Mouse (Mus musculus) limb, embryonic 13.5 days (tissue): Measurements from ENCODE around the gene Ifnar1. TPM values are rescaled to one million over a fixed set of nuclear protein-coding genes. Genes with fewer than 3 reads are reported as not detected.
A peak's percentile ranks its signal among the peaks of the same experiment; 100 is the strongest.

Experiments
- ATAC-seq: fragments of 200-750 bp; cut with Nextera tagmentation; 2 replicates; pipeline ENCODE4 v1.8.0; 2017; ENCODE audit warnings: low read depth, moderate number of reproducible peaks, moderate TSS enrichment; ENCODE audit not compliant: low FRiP score
- H3K27ac ChIP-seq: fragments of 300-500 bp; sonication (generic); 2 replicates; pipeline ENCODE4 v1.5.1; 2015; ENCODE audit warnings: inconsistent platforms, mild to moderate bottlenecking, moderate library complexity
- H3K27me3 ChIP-seq: fragments of 300-500 bp; sonication (generic); 2 replicates; pipeline ENCODE4 v1.6.1; 2015; ENCODE audit warnings: mild to moderate bottlenecking, inconsistent platforms
- H3K36me3 ChIP-seq: fragments of 300-500 bp; sonication (generic); 2 replicates; pipeline ENCODE4 v1.6.1; 2015; ENCODE audit warnings: inconsistent platforms, mild to moderate bottlenecking, moderate library complexity
- H3K4me1 ChIP-seq: fragments of 300-500 bp; sonication (generic); 2 replicates; pipeline ENCODE4 v1.6.1; 2015; ENCODE audit warnings: inconsistent platforms
- H3K4me2 ChIP-seq: fragments of 300-500 bp; sonication (generic); replicated peaks from 2 replicates; pipeline ENCODE4 v1.6.1; 2015; ENCODE audit warnings: inconsistent platforms, mild to moderate bottlenecking, moderate library complexity
- H3K4me3 ChIP-seq: fragments of 300-500 bp; sonication (generic); 2 replicates; pipeline ENCODE4 v1.5.1; 2015; ENCODE audit warnings: moderate library complexity, mild to moderate bottlenecking, inconsistent platforms
- H3K9ac ChIP-seq: fragments of 300-500 bp; sonication (generic); 2 replicates; pipeline ENCODE4 v1.6.1; 2015; ENCODE audit warnings: mild to moderate bottlenecking, inconsistent platforms
- H3K9me3 ChIP-seq: fragments of 300-500 bp; sonication (generic); 2 replicates; pipeline ENCODE4 v1.6.1; 2016; ENCODE audit warnings: inconsistent platforms
- WGBS: fragments of 180-500 bp; shearing (Covaris S2); methylation state at CpG from one replicate; pipeline ENCODE4 v1.1.7; 2015; 5-methylcytosine and 5-hydroxymethylcytosine counted together
- polyA plus RNA-seq: library from polyadenylated mRNA; unstranded; fragments of >200 nt; fragmentation: Nextera tagmentation; extraction: Ambion mirVana; gene quantifications from 2 replicates; pipeline ENCODE4 v1.2.1, GENCODE M21; 2015

The Ifnar1 gene
- polyA plus RNA-seq, 1 experiment from 2014 or later, result 67.1 TPM

DNA sequence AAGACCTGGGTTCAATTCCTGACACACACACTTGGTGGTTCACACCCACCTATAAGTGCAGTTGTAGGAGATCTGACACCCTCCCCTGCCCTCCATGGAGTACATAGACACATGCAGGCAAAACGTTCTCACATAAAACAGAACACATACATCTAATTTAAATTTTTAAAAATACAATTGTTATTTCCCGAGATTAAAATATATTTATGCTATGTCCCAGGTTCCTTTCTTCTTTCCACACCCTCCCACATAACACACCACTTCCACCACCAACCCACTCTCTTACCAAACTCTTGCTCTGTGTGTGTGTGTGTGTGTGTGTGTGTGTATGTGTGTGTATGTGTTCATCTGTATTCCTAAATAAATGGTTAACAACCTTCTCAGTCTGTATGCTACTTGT lies 3.0 kb downstream of the Ifnar1 start:
- Histone ChIP-seq H3K27ac (no peak overlapping the region), H3K27me3 (no peaks in the 10 kb centered on the region), H3K4me1 (peaks cover 12% of the 10 kb centered on the region), H3K36me3 (peaks cover 54% of the 10 kb centered on the region), H3K9ac (no peak overlapping the region), H3K4me2 (no peak overlapping the region), H3K4me3 (no peak overlapping the region), H3K9me3 (no peaks in the 10 kb centered on the region)
- WGBS, result 86% methylated on average over 2 of the region's 2 CpGs
- no peak for ATAC-seq

DNA sequence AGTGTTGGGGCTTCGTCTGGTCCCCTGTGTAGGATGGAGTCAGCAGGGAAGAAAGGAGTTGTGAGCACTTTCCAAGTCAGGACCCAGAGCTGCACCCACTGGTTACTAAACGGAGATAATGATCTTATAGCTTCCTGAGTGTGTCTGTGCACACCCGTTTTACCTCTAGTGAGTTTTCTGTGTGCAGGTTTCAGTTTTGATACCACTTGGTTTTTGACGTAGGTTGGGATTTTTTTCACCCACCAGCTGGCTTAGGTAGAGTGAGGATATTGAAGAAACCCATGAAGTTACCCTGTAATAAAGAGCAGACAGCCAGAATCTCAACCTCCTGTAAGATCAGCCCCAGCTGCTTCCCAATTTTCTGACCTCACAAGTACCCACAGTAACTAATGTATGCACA lies 5.9 kb downstream of the Ifnar1 start:
- Histone ChIP-seq H3K9me3 (no peaks in the 10 kb centered on the region), H3K27ac (no peak overlapping the region), H3K36me3 (peaks cover 83% of the 10 kb centered on the region), H3K27me3 (no peaks in the 10 kb centered on the region), H3K9ac (no peak overlapping the region), H3K4me2 (no peak overlapping the region), H3K4me3 (no peak overlapping the region), H3K4me1 (peaks cover 9% of the 10 kb centered on the region)
- WGBS, result 88% methylated on average over 4 of the region's 4 CpGs
- no peak for ATAC-seq

DNA sequence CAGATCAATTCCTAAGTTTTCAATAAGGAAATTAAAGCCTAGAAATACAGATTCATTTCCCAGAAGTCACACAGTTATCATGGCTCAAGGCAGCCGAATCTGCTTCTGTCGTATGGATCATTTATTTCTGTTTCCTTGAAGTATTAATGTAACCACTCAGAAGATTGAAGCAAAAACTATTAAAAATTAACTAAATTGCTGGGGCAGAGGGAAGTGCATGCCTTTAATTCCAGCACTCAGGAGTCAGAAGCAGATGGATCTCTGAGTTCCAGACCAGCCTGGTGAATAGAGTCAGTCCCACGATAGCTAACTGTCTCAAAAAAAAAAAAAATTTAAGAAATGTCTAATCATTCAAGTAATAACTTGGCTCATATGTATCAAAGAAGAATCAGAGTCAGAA lies 6.4 kb downstream of the Ifnar1 start:
- Histone ChIP-seq H3K27ac (no peak overlapping the region), H3K4me1 (peaks cover 3% of the 10 kb centered on the region), H3K4me2 (no peak overlapping the region), H3K9ac (no peak overlapping the region), H3K9me3 (no peaks in the 10 kb centered on the region), H3K27me3 (no peaks in the 10 kb centered on the region), H3K4me3 (no peak overlapping the region), H3K36me3 (peaks cover 86% of the 10 kb centered on the region)
- 94% methylated on average over 3 of the region's 3 CpGs for WGBS
- ATAC-seq, result no peak

DNA sequence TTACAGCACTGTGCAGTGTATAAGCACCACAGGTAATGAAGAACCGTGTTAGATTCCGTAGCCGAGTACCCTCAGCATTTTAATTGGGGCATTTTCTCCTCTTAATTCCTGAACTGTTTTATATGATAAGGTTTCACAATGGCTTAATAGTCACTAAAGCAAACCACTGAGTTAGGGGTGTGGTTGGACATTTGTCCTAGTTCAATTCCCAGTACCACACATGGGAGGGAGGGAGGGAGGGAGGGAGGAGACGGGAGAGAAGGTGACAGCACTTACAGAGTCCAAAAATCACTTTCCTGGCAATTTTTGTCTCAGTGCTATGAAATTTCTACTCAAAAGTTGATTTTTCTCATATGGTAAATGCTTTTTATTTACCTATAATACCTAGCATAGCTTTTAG lies 10.5 kb downstream of the Ifnar1 start:
- no peak overlapping the region for H3K9ac ChIP-seq
- no peak for ATAC-seq
- no peak overlapping the region for H3K4me2 ChIP-seq
- H3K27me3 ChIP-seq, result no peaks in the 10 kb centered on the region
- no peaks in the 10 kb centered on the region for H3K9me3 ChIP-seq
- peaks cover 97% of the 10 kb centered on the region for H3K36me3 ChIP-seq
- no peaks in the 10 kb centered on the region for H3K4me1 ChIP-seq
- 92% methylated on average over 4 of the region's 4 CpGs for WGBS
- H3K27ac ChIP-seq, result no peak overlapping the region
- H3K4me3 ChIP-seq, result no peak overlapping the region

DNA sequence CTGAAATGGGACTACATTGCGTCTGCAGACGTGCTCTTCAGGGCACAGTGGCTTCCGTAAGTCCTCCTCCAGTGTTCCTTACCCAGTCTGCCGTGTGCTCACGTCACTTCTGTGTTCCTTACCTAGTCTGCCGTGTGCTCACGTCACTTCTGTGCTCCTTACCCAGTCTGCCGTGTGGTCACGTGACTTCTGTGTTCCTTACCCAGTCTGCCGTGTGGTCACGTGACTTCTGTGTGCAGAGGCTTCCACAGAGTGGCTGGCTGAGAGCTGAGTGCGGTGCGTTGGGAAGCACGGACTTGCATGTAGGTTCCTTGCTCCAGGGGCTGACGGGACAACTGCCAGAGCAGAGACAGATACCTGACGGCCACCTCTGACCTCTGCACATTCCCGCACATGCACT lies 11.2 kb downstream of the Ifnar1 start:
- H3K4me1 ChIP-seq, result no peaks in the 10 kb centered on the region
- no peak overlapping the region for H3K4me2 ChIP-seq
- H3K4me3 ChIP-seq, result no peak overlapping the region
- H3K9ac ChIP-seq, result no peak overlapping the region
- H3K27ac ChIP-seq, result no peak overlapping the region
- WGBS, result 94% methylated on average over 17 of the region's 17 CpGs
- peaks cover 97% of the 10 kb centered on the region for H3K36me3 ChIP-seq
- no peaks in the 10 kb centered on the region for H3K9me3 ChIP-seq
- H3K27me3 ChIP-seq, result no peaks in the 10 kb centered on the region
- no peak for ATAC-seq

DNA sequence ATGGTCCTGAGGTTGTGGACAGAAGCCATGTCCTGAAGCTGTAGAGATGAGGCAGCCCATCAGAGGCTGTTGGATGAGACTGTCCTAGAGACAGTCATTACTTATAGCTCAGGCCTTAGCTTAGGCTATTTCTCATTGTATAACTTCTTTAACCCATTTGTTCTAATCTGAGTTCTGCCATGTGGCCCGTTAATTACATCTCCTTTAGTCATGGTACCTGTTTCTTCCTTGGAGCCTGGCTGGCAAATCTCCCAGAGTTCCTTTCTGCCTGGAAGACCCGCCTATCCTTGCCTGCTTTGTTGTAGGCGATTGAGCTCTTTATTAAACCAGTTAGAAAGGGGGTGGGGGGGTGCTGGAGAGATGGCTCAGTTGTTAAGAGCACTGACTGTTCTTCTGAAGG lies 11.7 kb downstream of the Ifnar1 start:
- Histone ChIP-seq H3K27me3 (no peaks in the 10 kb centered on the region), H3K9me3 (no peaks in the 10 kb centered on the region), H3K4me2 (no peak overlapping the region), H3K9ac (no peak overlapping the region), H3K27ac (no peak overlapping the region), H3K4me3 (no peak overlapping the region), H3K4me1 (no peaks in the 10 kb centered on the region), H3K36me3 (peaks cover 97% of the 10 kb centered on the region)
- 88% methylated on average over 3 of the region's 3 CpGs for WGBS
- ATAC-seq, result no peak

DNA sequence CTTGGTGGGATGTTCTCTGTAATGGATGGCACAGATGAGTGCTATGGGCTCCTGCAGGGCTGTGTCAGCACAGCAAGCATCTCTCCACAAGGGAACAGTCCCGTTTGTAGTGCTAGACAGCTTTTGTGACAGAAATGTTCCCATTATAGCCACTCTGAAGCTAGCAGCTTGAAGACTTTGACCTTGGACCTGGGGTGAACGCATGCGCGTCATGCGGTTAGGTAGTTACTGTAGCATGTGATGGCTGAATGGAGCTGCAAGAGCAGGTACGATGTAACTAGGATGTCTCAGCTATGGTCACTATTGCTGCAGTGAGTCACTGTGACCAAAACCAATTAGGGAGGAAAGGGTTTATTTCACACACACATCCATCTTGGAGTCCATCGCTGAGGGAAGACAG lies 13.0 kb downstream of the Ifnar1 start:
- Histone ChIP-seq H3K36me3 (peaks cover 93% of the 10 kb centered on the region), H3K4me1 (no peaks in the 10 kb centered on the region), H3K9ac (no peak overlapping the region), H3K4me2 (no peak overlapping the region), H3K4me3 (no peak overlapping the region), H3K9me3 (no peaks in the 10 kb centered on the region), H3K27me3 (no peaks in the 10 kb centered on the region), H3K27ac (no peak overlapping the region)
- 93% methylated on average over 7 of the region's 7 CpGs for WGBS
- no peak for ATAC-seq

DNA sequence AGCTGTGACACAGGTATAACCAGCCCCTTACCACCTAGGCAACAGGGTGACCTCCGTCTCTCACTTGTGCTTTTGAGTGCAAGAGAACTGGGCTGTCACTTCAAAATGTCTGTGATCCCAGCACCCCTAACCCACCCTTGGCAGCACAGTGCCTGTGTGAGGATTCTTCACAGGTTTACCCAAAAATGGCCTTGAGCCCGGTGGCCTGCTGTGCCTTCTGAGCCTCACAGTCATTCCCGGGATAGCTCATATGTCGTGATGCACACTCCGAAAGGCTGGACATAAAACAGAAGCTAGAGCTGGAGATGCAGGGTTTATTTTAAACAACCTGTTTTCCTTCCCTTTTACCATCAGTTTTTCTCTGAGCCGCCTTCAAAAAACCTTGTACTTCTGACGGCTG lies 19.7 kb downstream of the Ifnar1 start:
- Histone ChIP-seq H3K9ac (no peak overlapping the region), H3K27ac (no peak overlapping the region), H3K27me3 (no peaks in the 10 kb centered on the region), H3K4me2 (no peak overlapping the region), H3K36me3 (peaks cover 79% of the 10 kb centered on the region), H3K9me3 (no peaks in the 10 kb centered on the region), H3K4me3 (no peak overlapping the region), H3K4me1 (no peaks in the 10 kb centered on the region)
- 89% methylated on average over 7 of the region's 7 CpGs for WGBS
- no peak for ATAC-seq

DNA sequence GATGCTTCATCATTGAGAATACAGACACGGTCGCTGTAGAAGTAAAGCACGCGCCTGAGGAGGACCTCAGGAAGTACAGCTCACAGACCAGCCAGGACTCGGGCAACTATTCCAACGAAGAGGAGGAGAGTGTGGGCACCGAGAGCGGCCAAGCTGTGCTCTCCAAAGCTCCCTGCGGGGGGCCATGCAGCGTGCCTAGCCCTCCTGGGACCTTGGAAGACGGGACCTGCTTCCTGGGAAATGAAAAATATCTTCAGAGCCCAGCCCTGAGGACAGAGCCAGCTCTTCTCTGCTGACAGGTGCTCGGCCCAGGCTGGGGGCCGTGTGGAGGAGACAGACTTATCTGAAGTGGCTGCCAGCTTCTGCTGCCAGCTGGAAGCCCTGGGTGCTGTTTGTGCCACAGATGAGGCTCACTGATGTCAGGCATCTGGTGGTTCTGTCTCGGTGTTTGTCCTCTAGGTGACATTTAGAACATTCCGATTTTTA lies 20.1 kb downstream of the Ifnar1 start:
- no peak overlapping the region for H3K4me2 ChIP-seq
- H3K36me3 ChIP-seq, result peaks cover 79% of the 10 kb centered on the region
- no peaks in the 10 kb centered on the region for H3K9me3 ChIP-seq
- H3K27me3 ChIP-seq, result no peaks in the 10 kb centered on the region
- no peak overlapping the region for H3K27ac ChIP-seq
- no peak for ATAC-seq
- H3K4me3 ChIP-seq, result no peak overlapping the region
- WGBS, result 88% methylated on average over 15 of the region's 15 CpGs
- no peak overlapping the region for H3K9ac ChIP-seq
- no peaks in the 10 kb centered on the region for H3K4me1 ChIP-seq

DNA sequence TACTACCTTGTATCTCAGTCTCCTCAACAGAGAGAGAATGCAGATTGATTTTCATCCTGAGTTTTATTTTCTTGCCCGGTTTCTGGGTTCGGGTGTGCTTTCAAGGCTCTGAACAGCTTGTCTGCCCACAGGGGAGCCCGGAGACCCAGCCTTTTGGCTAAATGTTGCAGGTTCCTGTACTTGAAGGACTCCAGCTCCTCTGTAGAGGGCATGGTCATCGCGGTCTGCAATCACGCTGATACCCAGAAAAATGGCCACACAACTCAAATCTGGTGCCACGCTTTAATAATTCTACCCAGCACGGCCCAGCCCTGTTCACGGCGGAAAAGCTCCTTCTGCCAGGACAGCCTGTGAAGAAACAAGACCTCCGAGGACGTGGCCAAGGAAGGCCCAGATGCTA lies 21.4 kb downstream of the Ifnar1 start:
- WGBS, result 94% methylated on average over 12 of the region's 12 CpGs
- H3K4me2 ChIP-seq, result no peak overlapping the region
- no peak for ATAC-seq
- H3K27ac ChIP-seq, result no peak overlapping the region
- H3K9me3 ChIP-seq, result no peaks in the 10 kb centered on the region
- H3K4me3 ChIP-seq, result no peak overlapping the region
- H3K4me1 ChIP-seq, result no peaks in the 10 kb centered on the region
- no peak overlapping the region for H3K9ac ChIP-seq
- H3K27me3 ChIP-seq, result no peaks in the 10 kb centered on the region
- peaks cover 68% of the 10 kb centered on the region for H3K36me3 ChIP-seq

DNA sequence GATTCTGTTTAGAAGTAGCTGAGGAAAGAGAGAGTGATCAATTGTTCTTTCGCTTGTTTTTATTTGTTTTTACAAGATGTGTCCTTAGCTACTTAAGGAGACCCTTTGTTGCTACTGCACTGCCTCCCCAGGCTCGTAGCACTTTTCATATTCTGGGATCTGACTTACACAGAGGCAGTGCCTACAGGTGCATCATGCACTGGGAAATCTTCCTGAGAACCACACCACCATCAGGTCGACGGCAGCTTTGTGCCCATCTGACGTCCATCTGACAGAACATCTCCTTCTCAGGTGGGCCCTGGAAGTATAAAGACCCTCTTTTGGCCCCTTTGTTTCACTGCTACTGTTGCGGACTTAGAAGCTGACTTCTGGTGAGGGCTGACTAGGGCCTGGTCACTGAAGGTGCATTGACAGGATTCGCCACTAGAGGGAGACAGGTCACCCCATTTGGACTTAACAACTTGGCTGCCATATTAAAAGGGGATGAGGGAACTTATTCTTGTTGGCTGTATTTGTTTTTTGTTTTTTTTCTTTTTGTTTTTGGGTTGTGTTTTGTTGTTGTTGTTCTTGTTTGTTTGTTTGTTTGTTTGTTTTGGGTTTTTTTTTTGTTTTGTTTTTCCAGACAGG lies 27.2 kb downstream of the Ifnar1 start:
- H3K4me1 ChIP-seq, result no peaks in the 10 kb centered on the region
- H3K4me2 ChIP-seq, result no peak overlapping the region
- ATAC-seq, result 0 out of 2 replicates have a peak, but pooled peaks have one; percentile 28
- no peak overlapping the region for H3K9ac ChIP-seq
- H3K27me3 ChIP-seq, result no peaks in the 10 kb centered on the region
- no peak overlapping the region for H3K27ac ChIP-seq
- peaks cover 16% of the 10 kb centered on the region for H3K36me3 ChIP-seq
- 30% methylated on average over 7 of the region's 7 CpGs for WGBS
- H3K4me3 ChIP-seq, result no peak overlapping the region
- H3K9me3 ChIP-seq, result no peaks in the 10 kb centered on the region

DNA sequence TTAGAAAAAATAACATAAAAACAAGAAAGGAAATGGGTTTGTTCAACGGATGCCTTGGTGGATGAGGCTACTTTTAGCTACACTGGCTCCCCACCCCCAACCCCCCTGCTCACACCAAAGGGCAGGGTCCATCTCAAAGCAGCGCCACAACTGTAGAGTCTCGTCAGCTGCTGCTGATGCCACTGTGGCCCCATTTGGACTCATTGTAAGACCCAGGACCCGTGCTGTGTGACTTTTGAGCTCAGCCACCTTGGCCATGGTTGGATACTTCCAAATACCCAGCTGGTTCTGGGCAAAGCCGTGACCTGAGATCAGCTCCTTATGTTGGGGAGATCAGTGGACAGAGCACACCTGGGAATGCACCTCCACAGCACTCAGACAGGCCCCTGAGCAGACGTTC lies 28.1 kb downstream of the Ifnar1 start:
- WGBS, result 94% methylated on average over 6 of the region's 6 CpGs
- Histone ChIP-seq H3K36me3 (peaks cover 10% of the 10 kb centered on the region), H3K4me2 (no peak overlapping the region), H3K9ac (no peak overlapping the region), H3K27ac (no peak overlapping the region), H3K27me3 (no peaks in the 10 kb centered on the region), H3K4me3 (no peak overlapping the region), H3K9me3 (no peaks in the 10 kb centered on the region), H3K4me1 (no peaks in the 10 kb centered on the region)
- no peak for ATAC-seq

DNA sequence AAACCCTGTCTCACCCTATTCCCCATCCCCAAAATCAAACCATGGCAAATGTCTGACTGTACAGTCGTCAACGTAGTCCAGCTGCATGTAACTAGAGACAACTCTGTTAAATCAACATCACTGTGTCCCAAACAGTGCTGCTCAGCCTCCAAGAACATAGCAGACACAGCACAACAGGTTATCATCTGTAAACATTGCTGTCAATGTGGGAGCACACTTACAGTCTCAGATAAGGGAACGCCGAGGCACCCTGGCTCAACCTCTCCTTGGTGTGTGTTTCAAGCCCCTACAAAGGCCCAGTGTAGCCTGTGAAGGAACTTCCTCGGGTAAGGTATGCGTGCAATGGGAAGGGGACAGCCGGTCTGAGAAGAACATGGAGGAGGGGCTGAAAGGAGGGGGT lies 32.0 kb downstream of the Ifnar1 start:
- Histone ChIP-seq H3K27me3 (no peaks in the 10 kb centered on the region), H3K9me3 (no peaks in the 10 kb centered on the region), H3K4me3 (no peak overlapping the region), H3K36me3 (no peaks in the 10 kb centered on the region), H3K9ac (no peak overlapping the region), H3K27ac (no peak overlapping the region), H3K4me2 (no peak overlapping the region), H3K4me1 (no peaks in the 10 kb centered on the region)
- ATAC-seq, result no peak
- 85% methylated on average over 7 of the region's 7 CpGs for WGBS
